Mouse (Mus musculus) heart, adult 2 months (tissue): Measurements from ENCODE around the gene Il18bp.

Source experiments
- CTCF ChIP-seq: fragments of 200-600 bp; IDR thresholded peaks from 2 replicates; pipeline ENCODE4 v1.8.1; 2022; ENCODE audit warnings: antibody characterized with exemption, mild to moderate bottlenecking, moderate library complexity
- POLR2A ChIP-seq: fragments of 200-500 bp; IDR thresholded peaks from 2 replicates; pipeline ENCODE4 v1.6.1; 2011; ENCODE audit warnings: mild to moderate bottlenecking, low read depth, low read length, control low read depth; ENCODE audit not compliant: insufficient read depth

DNA sequence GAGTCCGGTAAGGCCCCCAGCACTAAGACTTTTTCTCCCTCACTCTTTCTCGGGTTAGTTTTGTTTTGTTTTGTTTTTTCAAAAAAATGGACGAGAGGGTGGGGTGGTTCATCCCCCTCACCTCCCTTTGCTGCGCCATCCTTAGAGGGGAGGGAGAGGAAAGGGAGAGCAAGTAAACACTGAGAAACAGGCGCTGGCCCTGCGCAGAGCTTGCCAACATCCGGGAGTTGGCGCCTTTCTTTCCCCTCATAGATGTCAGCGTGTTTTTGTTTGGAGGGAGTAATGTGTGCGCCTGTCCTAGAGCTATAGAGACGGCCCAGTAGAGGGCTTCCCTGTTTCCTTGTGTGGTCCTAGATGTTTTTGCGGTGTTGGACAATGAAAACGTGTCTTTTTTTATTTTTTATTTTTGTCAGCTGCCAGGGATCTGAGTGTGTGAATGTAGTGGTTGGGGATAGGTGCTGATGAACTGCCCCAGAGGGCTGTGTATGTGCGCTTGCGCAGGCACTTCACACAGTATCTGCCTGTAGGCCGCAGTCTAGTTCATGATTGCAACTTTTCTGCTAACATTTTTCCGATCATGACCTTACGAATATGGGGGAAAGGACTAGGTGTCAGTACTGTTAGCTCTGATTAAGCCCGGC is 47.5 kb downstream of the Il18bp start:
- peak; percentile 23 for TF ChIP-seq CTCF
- TF ChIP-seq POLR2A, result no peak; the same call in 1 of the 2 replicates
